14 mouse cellular contexts compared by ENCODE assay signal in the genomic region with DNA sequence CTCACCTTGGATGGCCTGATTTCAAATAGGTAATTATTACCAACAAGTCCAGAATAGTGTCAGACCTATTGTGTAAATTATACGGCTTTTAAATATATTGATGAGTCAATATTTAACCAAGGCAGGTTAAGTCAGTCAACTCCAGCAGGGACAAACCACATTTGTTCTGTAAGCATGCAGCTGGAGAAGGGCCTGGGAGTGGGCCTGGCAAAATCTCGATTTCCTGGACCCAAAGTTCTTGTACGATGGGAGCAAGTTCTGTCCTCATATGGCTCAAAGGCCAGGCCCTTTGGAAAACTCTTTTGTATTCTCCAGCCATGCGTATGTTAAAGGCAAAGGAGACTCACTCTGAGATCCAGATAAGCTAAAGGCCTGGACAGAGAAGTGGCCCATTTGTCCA.
A peak's percentile ranks its signal among the peaks of the same experiment; 100 is the strongest.
DNase-seq lines count a peak whose midpoint lies in the region; ATAC-seq and TF ChIP-seq lines count a peak whose summit lies in the region.
"Had no signal": no experiment of that assay in that cellular context is flagged by ENCODE, and none has a peak within 500 bp of the region (broad histone marks: within the 10 kb centered on the region; RNA-seq: fewer than 3 reads in every experiment).

No protein-coding gene starts in this region.

- no peak overlapping the region for H3K9ac ChIP-seq in kidney, embryonic 16.5 days (replicated peaks; ENCODE audit: low read length)
- no peak overlapping the region for H3K9ac ChIP-seq in stomach, embryonic 14.5 days (replicated peaks; ENCODE audit: low read depth, low read length)
- H3K9ac ChIP-seq: liver, embryonic 13.5 days had no signal

- H3K36me3 ChIP-seq in kidney, embryonic 16.5 days (ENCODE audit: insufficient read depth, low read length), result no peaks in the 10 kb centered on the region
- H3K36me3 ChIP-seq in stomach, embryonic 14.5 days (ENCODE audit: control insufficient read depth, insufficient read depth, low read length), result no peaks in the 10 kb centered on the region
- H3K36me3 ChIP-seq: liver, embryonic 13.5 days; midbrain, embryonic 10.5 days had no signal

- WGBS in cerebellum, adult 2 months, result 74% methylated on average over 4 of the region's 4 CpGs
- WGBS in lung, adult 2 months, result 63% methylated on average over 4 of the region's 4 CpGs
- 62% methylated on average over 4 of the region's 4 CpGs for WGBS in kidney, embryonic 16.5 days
- WGBS in stomach, embryonic 14.5 days, result 61% methylated on average over 4 of the region's 4 CpGs

- peak overlapping the region; percentile 19; the same call in 1 of the 2 replicates for H3K27ac ChIP-seq in cerebellum, adult 2 months (ENCODE audit: insufficient read depth, low read length)
- peak overlapping the region; percentile 54 for H3K27ac ChIP-seq in kidney, embryonic 16.5 days (ENCODE audit: low read length)
- H3K27ac ChIP-seq in stomach, embryonic 14.5 days (ENCODE audit: low read length), result peak overlapping the region; percentile 71; the same call in 1 of the 2 replicates
- H3K27ac ChIP-seq: heart, adult 2 months; liver, embryonic 13.5 days had no signal

- DNase-seq in cerebellum, adult 2 months, result no peak
- DNase-seq in cerebellum, adult 11 months, result no peak
- DNase-seq in lung, adult 18-20 months, result peak; percentile 33 to 44
- no peak for DNase-seq in lung, adult 2 months
- no peak for DNase-seq in adrenal gland, postnatal 10 days
- no peak for DNase-seq in heart, adult 18-20 months
- DNase-seq: adrenal gland, adult 8-10 months; heart, adult 2 months; liver, embryonic 13.5 days had no signal

- H3K4me2 ChIP-seq in kidney, embryonic 16.5 days (replicated peaks; ENCODE audit: low read depth, low read length), result no peak overlapping the region
- no peak overlapping the region for H3K4me2 ChIP-seq in stomach, embryonic 14.5 days (replicated peaks; ENCODE audit: low read depth, low read length)
- H3K4me2 ChIP-seq: liver, embryonic 13.5 days had no signal

- H3K4me3 ChIP-seq in cerebellum, adult 2 months (replicated peaks; ENCODE audit: insufficient read depth, low read depth, low read length), result no peak overlapping the region
- no peak overlapping the region for H3K4me3 ChIP-seq in lung, adult 2 months (replicated peaks; ENCODE audit: extremely low read depth, low read depth, low read length)
- no peak overlapping the region for H3K4me3 ChIP-seq in kidney, embryonic 16.5 days (ENCODE audit: low read length)
- no peak overlapping the region for H3K4me3 ChIP-seq in stomach, embryonic 14.5 days (ENCODE audit: low read depth, low read length)
- H3K4me3 ChIP-seq: erythroblast, embryonic 14.5 days; heart, adult 2 months; liver, embryonic 13.5 days; midbrain, embryonic 10.5 days; myocyte had no signal

- H3K4me1 ChIP-seq in cerebellum, adult 2 months (ENCODE audit: control insufficient read depth, insufficient read depth, low read length), result peaks cover 15% of the 10 kb centered on the region
- no peaks in the 10 kb centered on the region for H3K4me1 ChIP-seq in lung, adult 2 months (ENCODE audit: control insufficient read depth, insufficient read depth, low read length)
- H3K4me1 ChIP-seq in kidney, embryonic 16.5 days (ENCODE audit: insufficient read depth, low read length), result peaks cover 17% of the 10 kb centered on the region
- H3K4me1 ChIP-seq in stomach, embryonic 14.5 days (ENCODE audit: control insufficient read depth, insufficient read depth, low read length), result peaks cover 9% of the 10 kb centered on the region; the same call in 1 of the 2 replicates
- H3K4me1 ChIP-seq: liver, embryonic 13.5 days had no signal

- no peak for TF ChIP-seq POLR2A in cerebellum, adult 2 months (IDR thresholded peaks at IDR 0.05; ENCODE audit: borderline replicate concordance, insufficient read depth, low read length)
- TF ChIP-seq POLR2A in lung, adult 2 months (IDR thresholded peaks at IDR 0.05; ENCODE audit: borderline replicate concordance, extremely low read depth, low read depth, low read length), result no peak

- no peaks in the 10 kb centered on the region for H3K27me3 ChIP-seq in cerebellum, adult 2 months (ENCODE audit: control insufficient read depth, insufficient read depth, low read length)
- no peaks in the 10 kb centered on the region for H3K27me3 ChIP-seq in kidney, embryonic 16.5 days (ENCODE audit: insufficient read depth, low read length)
- no peaks in the 10 kb centered on the region for H3K27me3 ChIP-seq in stomach, embryonic 14.5 days (ENCODE audit: control insufficient read depth, insufficient read depth, low read length)
- H3K27me3 ChIP-seq: liver, embryonic 13.5 days had no signal

- peak; percentile 50 for ATAC-seq in kidney, embryonic 16.5 days (ENCODE audit: low FRiP score, low TSS enrichment)
- ATAC-seq in stomach, embryonic 14.5 days (ENCODE audit: insufficient number of reproducible peaks, insufficient read depth, low FRiP score, low read depth), result 0 out of 2 replicates have a peak, but pooled peaks have one; percentile 69

- no peaks in the 10 kb centered on the region for H3K9me3 ChIP-seq in kidney, embryonic 16.5 days (ENCODE audit: low read length)
- H3K9me3 ChIP-seq in stomach, embryonic 14.5 days (ENCODE audit: control insufficient read depth, low read depth, low read length), result no peaks in the 10 kb centered on the region
- H3K9me3 ChIP-seq: liver, embryonic 13.5 days; midbrain, embryonic 10.5 days had no signal

- TF ChIP-seq CTCF in cerebellum, adult 2 months (IDR thresholded peaks at IDR 0.05; ENCODE audit: borderline replicate concordance, insufficient read depth, low read depth, low read length), result no peak
- no peak for TF ChIP-seq CTCF in lung, adult 2 months (IDR thresholded peaks at IDR 0.05; ENCODE audit: insufficient read depth, low read length)

Comparison
In these comparisons a context has a peak if more than half of its experiments do, and no peak if none do; other contexts are left out.
1. DNase-seq: peak in lung, adult 18-20 months (2 of 2); none in cerebellum, adult 2 months (0 of 2), cerebellum, adult 11 months (single experiment), lung, adult 2 months (single experiment), adrenal gland, postnatal 10 days (single experiment) and heart, adult 18-20 months (0 of 2).
2. H3K27ac ChIP-seq: peak in every context shown above with its lines; median percentile 71 in stomach, embryonic 14.5 days; 54 in kidney, embryonic 16.5 days; 19 in cerebellum, adult 2 months.